Mouse (Mus musculus) natural killer cell, adult 2 months (primary cell): ENCODE measurements around the gene Sbf2.
"Not testable (repeated sequence)": the region's sequence is repeated elsewhere in the genome, so short reads cannot be mapped to it uniquely, and the experiment has no call there.

Experiments used
- DNase-seq, 2 experiments: peaks; one replicate each; pipeline ENCODE4 v3.0.0; 2022; ENCODE audit warnings: low spot score in 2 of 2

Sbf2 gene

GRCm38 (mm10) chr7:110629892-110630666 lies 15.4 kb upstream of the Sbf2 start:
- peak; percentile 66 to 84 for DNase-seq

GRCm38 (mm10) chr7:110628611-110629354 lies 14.1 kb upstream of the Sbf2 start:
- DNase-seq, result no peak

GRCm38 (mm10) chr7:110628273-110628600 lies 13.5 kb upstream of the Sbf2 start:
- DNase-seq, result no peak

GRCm38 (mm10) chr7:110627486-110628272 lies 13.0 kb upstream of the Sbf2 start, which contains the start of gene Adm:
Adm (plus strand) TSS chr7:110627661.
- DNase-seq, result peak in 1 of 2 experiments; percentile 57

GRCm38 (mm10) chr7:110627099-110627482 lies 12.4 kb upstream of the Sbf2 start:
- DNase-seq, result no peak

- DNase-seq, result no peak
These were observed 11.7 kb upstream of the Sbf2 start for GRCm38 (mm10) chr7:110626186-110627098.

- no peak for DNase-seq
These were observed 10.8 kb upstream of the Sbf2 start for GRCm38 (mm10) chr7:110625489-110625888.

GRCm38 (mm10) chr7:110624961-110625360 lies 10.2 kb upstream of the Sbf2 start:
- no peak for DNase-seq

- DNase-seq, result no peak
These were observed 9.3 kb upstream of the Sbf2 start for GRCm38 (mm10) chr7:110624067-110624466.

- DNase-seq, result peak; percentile 48 to 65
These were observed 4.4 kb upstream of the Sbf2 start for GRCm38 (mm10) chr7:110619086-110619611.

GRCm38 (mm10) chr7:110615792-110616191 lies 1.1 kb upstream of the Sbf2 start:
- no peak for DNase-seq

GRCm38 (mm10) chr7:110615151-110615631 lies 469 bp upstream of the Sbf2 start:
- DNase-seq, result no peak

GRCm38 (mm10) chr7:110613381-110614132 lies 1.2 kb downstream of the Sbf2 start:
- DNase-seq, result no peak

- no peak for DNase-seq
These were observed 7.8 kb downstream of the Sbf2 start for GRCm38 (mm10) chr7:110606906-110607305.

GRCm38 (mm10) chr7:110605476-110605875 lies 9.2 kb downstream of the Sbf2 start:
- no peak for DNase-seq

GRCm38 (mm10) chr7:110597141-110597540 lies 17.6 kb downstream of the Sbf2 start:
- DNase-seq, result no peak

GRCm38 (mm10) chr7:110593991-110594390 lies 20.7 kb downstream of the Sbf2 start:
- DNase-seq, result not testable (repeated sequence)

GRCm38 (mm10) chr7:110587721-110588120 lies 27.0 kb downstream of the Sbf2 start:
- no peak for DNase-seq

GRCm38 (mm10) chr7:110585250-110585649 lies 29.5 kb downstream of the Sbf2 start:
- DNase-seq, result no peak

- no peak for DNase-seq
These were observed 30.6 kb downstream of the Sbf2 start for GRCm38 (mm10) chr7:110584159-110584558.
